Mouse (Mus musculus): ENCODE data around the gene Slit3. TPM values are rescaled to one million over a fixed set of nuclear protein-coding genes. Genes with fewer than 3 reads are reported as not detected.

Slit3 gene
- polyA plus RNA-seq, 2 experiments = 32.9 to 33.0 TPM

GRCm38 (mm10) chr11:35232321-35232720 lies 111.3 kb downstream of the Slit3 start:
- H3K9me3 ChIP-seq (ENCODE audit: control insufficient read depth, low read length) = no peaks in the 10 kb centered on the region
- ATAC-seq (ENCODE audit: low FRiP score, low read depth) (no peak), DNase-seq (ENCODE audit: low spot score) (no peak)
- peaks cover 5% of the 10 kb centered on the region for H3K4me1 ChIP-seq (ENCODE audit: control insufficient read depth, insufficient read depth, low read length)
- no peak overlapping the region for H3K4me3 ChIP-seq (replicated peaks; ENCODE audit: low read length)
- TF ChIP-seq POLR2A (IDR thresholded peaks at IDR 0.05; ENCODE audit: borderline replicate concordance, extremely low read depth, insufficient read depth, insufficient read length) = no peak
- H3K4me2 ChIP-seq (replicated peaks; ENCODE audit: low read depth, low read length, severe bottlenecking) = no peak overlapping the region
- H3K9ac ChIP-seq (ENCODE audit: low read depth, low read length, severe bottlenecking) = no peak overlapping the region
- peak overlapping the region; percentile 26; the same call in 1 of the 2 replicates for H3K27ac ChIP-seq (replicated peaks; ENCODE audit: low read depth, low read length)
- no peaks in the 10 kb centered on the region for H3K36me3 ChIP-seq (ENCODE audit: control insufficient read depth, insufficient read depth, low read length)
- H3K27me3 ChIP-seq (ENCODE audit: control insufficient read depth, insufficient read depth, low read length) = no peaks in the 10 kb centered on the region
- 76% methylated on average over 4 of the region's 4 CpGs for WGBS

- H3K27ac ChIP-seq (replicated peaks; ENCODE audit: low read depth, low read length) = no peak overlapping the region
- 0 out of 2 replicates have a peak, but pooled peaks cover 3% of the 10 kb centered on the region for H3K9me3 ChIP-seq (ENCODE audit: control insufficient read depth, low read length)
- WGBS = 53% methylated on average over 7 of the region's 7 CpGs
- DNase-seq (ENCODE audit: low spot score) = no peak
- peaks cover 39% of the 10 kb centered on the region for H3K4me1 ChIP-seq (ENCODE audit: control insufficient read depth, insufficient read depth, low read length)
- H3K27me3 ChIP-seq (ENCODE audit: control insufficient read depth, insufficient read depth, low read length) = no peaks in the 10 kb centered on the region
- no peak overlapping the region for H3K9ac ChIP-seq (ENCODE audit: low read depth, low read length, severe bottlenecking)
- H3K4me3 ChIP-seq (replicated peaks; ENCODE audit: low read length) = no peak overlapping the region
- no peak overlapping the region for H3K4me2 ChIP-seq (replicated peaks; ENCODE audit: low read depth, low read length, severe bottlenecking)
- no peak for ATAC-seq (ENCODE audit: low FRiP score, low read depth)
- TF ChIP-seq POLR2A (IDR thresholded peaks at IDR 0.05; ENCODE audit: borderline replicate concordance, extremely low read depth, insufficient read depth, insufficient read length) = no peak
- no peaks in the 10 kb centered on the region for H3K36me3 ChIP-seq (ENCODE audit: control insufficient read depth, insufficient read depth, low read length)
Measured at GRCm38 (mm10) chr11:35241379-35241778, 120.4 kb downstream of the Slit3 start.

- no peak overlapping the region for H3K9ac ChIP-seq (ENCODE audit: low read depth, low read length, severe bottlenecking)
- H3K27ac ChIP-seq (replicated peaks; ENCODE audit: low read depth, low read length) = peak overlapping the region; percentile 69
- peak overlapping the region; percentile 20 for H3K4me2 ChIP-seq (replicated peaks; ENCODE audit: low read depth, low read length, severe bottlenecking)
- peaks cover 55% of the 10 kb centered on the region for H3K4me1 ChIP-seq (ENCODE audit: control insufficient read depth, insufficient read depth, low read length)
- no peaks in the 10 kb centered on the region for H3K36me3 ChIP-seq (ENCODE audit: control insufficient read depth, insufficient read depth, low read length)
- 9% methylated on average over 9 of the region's 9 CpGs for WGBS
- H3K9me3 ChIP-seq (ENCODE audit: control insufficient read depth, low read length) = no peaks in the 10 kb centered on the region
- peak; percentile 82 for DNase-seq (ENCODE audit: low spot score)
- TF ChIP-seq POLR2A (IDR thresholded peaks at IDR 0.05; ENCODE audit: borderline replicate concordance, extremely low read depth, insufficient read depth, insufficient read length) = no peak
- H3K27me3 ChIP-seq (ENCODE audit: control insufficient read depth, insufficient read depth, low read length) = no peaks in the 10 kb centered on the region
- peak; percentile 74; the same call in 1 of the 2 replicates for ATAC-seq (ENCODE audit: low FRiP score, low read depth)
- H3K4me3 ChIP-seq (replicated peaks; ENCODE audit: low read length) = no peak overlapping the region
Measured at GRCm38 (mm10) chr11:35243597-35243996, 122.6 kb downstream of the Slit3 start.

- Histone ChIP-seq H3K4me1 (ENCODE audit: control insufficient read depth, insufficient read depth, low read length) (peaks cover 56% of the 10 kb centered on the region), H3K36me3 (ENCODE audit: control insufficient read depth, insufficient read depth, low read length) (no peaks in the 10 kb centered on the region), H3K27ac (replicated peaks; ENCODE audit: low read depth, low read length) (no peak overlapping the region), H3K27me3 (ENCODE audit: control insufficient read depth, insufficient read depth, low read length) (no peaks in the 10 kb centered on the region), H3K4me2 (replicated peaks; ENCODE audit: low read depth, low read length, severe bottlenecking) (no peak overlapping the region), H3K4me3 (replicated peaks; ENCODE audit: low read length) (no peak overlapping the region), H3K9me3 (ENCODE audit: control insufficient read depth, low read length) (no peaks in the 10 kb centered on the region), H3K9ac (ENCODE audit: low read depth, low read length, severe bottlenecking) (no peak overlapping the region)
- DNase-seq (ENCODE audit: low spot score) = no peak
- ATAC-seq (ENCODE audit: low FRiP score, low read depth) = no peak
- 65% methylated on average over 7 of the region's 7 CpGs for WGBS
- TF ChIP-seq POLR2A (IDR thresholded peaks at IDR 0.05; ENCODE audit: borderline replicate concordance, extremely low read depth, insufficient read depth, insufficient read length) = no peak
Measured at GRCm38 (mm10) chr11:35244526-35244925, 123.5 kb downstream of the Slit3 start.

GRCm38 (mm10) chr11:35246623-35247022 lies 125.6 kb downstream of the Slit3 start:
- no peak for DNase-seq (ENCODE audit: low spot score)
- H3K27me3 ChIP-seq (ENCODE audit: control insufficient read depth, insufficient read depth, low read length) = no peaks in the 10 kb centered on the region
- TF ChIP-seq POLR2A (IDR thresholded peaks at IDR 0.05; ENCODE audit: borderline replicate concordance, extremely low read depth, insufficient read depth, insufficient read length) = no peak
- no peak overlapping the region for H3K27ac ChIP-seq (replicated peaks; ENCODE audit: low read depth, low read length)
- no peaks in the 10 kb centered on the region for H3K9me3 ChIP-seq (ENCODE audit: control insufficient read depth, low read length)
- no peaks in the 10 kb centered on the region for H3K36me3 ChIP-seq (ENCODE audit: control insufficient read depth, insufficient read depth, low read length)
- H3K9ac ChIP-seq (ENCODE audit: low read depth, low read length, severe bottlenecking) = no peak overlapping the region
- ATAC-seq (ENCODE audit: low FRiP score, low read depth) = no peak
- 57% methylated on average over 3 of the region's 3 CpGs for WGBS
- H3K4me1 ChIP-seq (ENCODE audit: control insufficient read depth, insufficient read depth, low read length) = peaks cover 56% of the 10 kb centered on the region
- H3K4me3 ChIP-seq (replicated peaks; ENCODE audit: low read length) = no peak overlapping the region
- no peak overlapping the region for H3K4me2 ChIP-seq (replicated peaks; ENCODE audit: low read depth, low read length, severe bottlenecking)

GRCm38 (mm10) chr11:35248088-35248487 lies 127.1 kb downstream of the Slit3 start:
- Histone ChIP-seq H3K9me3 (ENCODE audit: control insufficient read depth, low read length) (no peaks in the 10 kb centered on the region), H3K27me3 (ENCODE audit: control insufficient read depth, insufficient read depth, low read length) (no peaks in the 10 kb centered on the region), H3K4me3 (replicated peaks; ENCODE audit: low read length) (no peak overlapping the region), H3K36me3 (ENCODE audit: control insufficient read depth, insufficient read depth, low read length) (no peaks in the 10 kb centered on the region), H3K27ac (replicated peaks; ENCODE audit: low read depth, low read length) (no peak overlapping the region), H3K4me2 (replicated peaks; ENCODE audit: low read depth, low read length, severe bottlenecking) (no peak overlapping the region), H3K9ac (ENCODE audit: low read depth, low read length, severe bottlenecking) (no peak overlapping the region), H3K4me1 (ENCODE audit: control insufficient read depth, insufficient read depth, low read length) (peaks cover 43% of the 10 kb centered on the region)
- 48% methylated on average over 5 of the region's 5 CpGs for WGBS
- ATAC-seq (ENCODE audit: low FRiP score, low read depth) = no peak
- TF ChIP-seq POLR2A (IDR thresholded peaks at IDR 0.05; ENCODE audit: borderline replicate concordance, extremely low read depth, insufficient read depth, insufficient read length) = no peak
- DNase-seq (ENCODE audit: low spot score) = no peak

Measured in limb, embryonic 14.5 days (tissue).